11 mouse cellular contexts compared by ENCODE assay signal in genomic region chr2:126360688-126361087, GRCm38 (mm10).
DNase-seq lines count a peak whose midpoint lies in the region; ATAC-seq lines count a peak whose summit lies in the region.
"Had no signal": no experiment of that assay in that cellular context is flagged by ENCODE, and none has a peak within 500 bp of the region (broad histone marks: within the 10 kb centered on the region; RNA-seq: fewer than 3 reads in every experiment).

No protein-coding gene starts in this region.

- no peak overlapping the region for H3K4me2 ChIP-seq in kidney, embryonic 14.5 days (replicated peaks; ENCODE audit: low read depth, low read length)
- no peak overlapping the region for H3K4me2 ChIP-seq in stomach, embryonic 14.5 days (replicated peaks; ENCODE audit: low read depth, low read length)
- no peak overlapping the region for H3K4me2 ChIP-seq in hindbrain, embryonic 13.5 days
- H3K4me2 ChIP-seq: hindbrain, embryonic 15.5 days had no signal

- H3K9ac ChIP-seq in kidney, embryonic 14.5 days (ENCODE audit: low read depth, low read length) = no peak overlapping the region
- no peak overlapping the region for H3K9ac ChIP-seq in stomach, embryonic 14.5 days (replicated peaks; ENCODE audit: low read depth, low read length)
- H3K9ac ChIP-seq in hindbrain, embryonic 13.5 days = no peak overlapping the region
- H3K9ac ChIP-seq: hindbrain, embryonic 15.5 days had no signal

- no peaks in the 10 kb centered on the region for H3K36me3 ChIP-seq in kidney, embryonic 14.5 days (ENCODE audit: control insufficient read depth, insufficient read depth, low read length)
- no peaks in the 10 kb centered on the region for H3K36me3 ChIP-seq in stomach, embryonic 14.5 days (ENCODE audit: control insufficient read depth, insufficient read depth, low read length)
- no peaks in the 10 kb centered on the region for H3K36me3 ChIP-seq in hindbrain, embryonic 13.5 days
- H3K36me3 ChIP-seq: hindbrain, embryonic 15.5 days had no signal

- ATAC-seq in kidney, embryonic 14.5 days (ENCODE audit: low FRiP score, low TSS enrichment) = no peak
- peak; percentile 82; the same call in 1 of the 2 replicates for ATAC-seq in stomach, embryonic 14.5 days (ENCODE audit: insufficient number of reproducible peaks, insufficient read depth, low FRiP score, low read depth)
- ATAC-seq in hindbrain, embryonic 13.5 days (ENCODE audit: low FRiP score) = no peak

- peak; percentile 31 for DNase-seq in ovary, postnatal 14 days (ENCODE audit: low spot score)
- DNase-seq in ovary, postnatal 10 days (ENCODE audit: low spot score) = no peak
- peak; percentile 98 for DNase-seq in heart, adult 11 months
- DNase-seq in spleen, postnatal 36 days (ENCODE audit: low spot score in 2 of 2) = no peak
- no peak for DNase-seq in yolk sac, embryonic 10.5 days (ENCODE audit: low spot score)
- DNase-seq: cerebellum, adult 11 months; thymus, postnatal 36 days had no signal

- WGBS in kidney, embryonic 14.5 days = 67% methylated on average over 6 of the region's 6 CpGs
- WGBS in stomach, embryonic 14.5 days = 32% methylated on average over 6 of the region's 6 CpGs
- WGBS in hindbrain, embryonic 13.5 days = 55% methylated on average over 6 of the region's 6 CpGs

- H3K4me3 ChIP-seq in kidney, embryonic 14.5 days (ENCODE audit: low read length) = no peak overlapping the region
- H3K4me3 ChIP-seq in stomach, embryonic 14.5 days (ENCODE audit: low read depth, low read length) = no peak overlapping the region
- H3K4me3 ChIP-seq in hindbrain, embryonic 13.5 days = no peak overlapping the region
- H3K4me3 ChIP-seq: hindbrain, embryonic 15.5 days had no signal

- H3K27me3 ChIP-seq in kidney, embryonic 14.5 days (ENCODE audit: control insufficient read depth, insufficient read depth, low read length) = no peaks in the 10 kb centered on the region
- H3K27me3 ChIP-seq in stomach, embryonic 14.5 days (ENCODE audit: control insufficient read depth, insufficient read depth, low read length) = no peaks in the 10 kb centered on the region
- no peaks in the 10 kb centered on the region for H3K27me3 ChIP-seq in hindbrain, embryonic 13.5 days
- H3K27me3 ChIP-seq: hindbrain, embryonic 15.5 days had no signal

- H3K27ac ChIP-seq in kidney, embryonic 14.5 days (ENCODE audit: low read depth, low read length) = peak overlapping the region; percentile 11; the same call in 1 of the 2 replicates
- H3K27ac ChIP-seq in stomach, embryonic 14.5 days (ENCODE audit: low read length) = peak overlapping the region; percentile 68; the same call in 1 of the 2 replicates
- no peak overlapping the region for H3K27ac ChIP-seq in hindbrain, embryonic 13.5 days
- H3K27ac ChIP-seq: hindbrain, embryonic 15.5 days had no signal

- H3K4me1 ChIP-seq in kidney, embryonic 14.5 days (ENCODE audit: control insufficient read depth, insufficient read depth, low read length) = peaks cover 7% of the 10 kb centered on the region; the same call in 1 of the 2 replicates
- peaks cover 3% of the 10 kb centered on the region; the same call in 1 of the 2 replicates for H3K4me1 ChIP-seq in stomach, embryonic 14.5 days (ENCODE audit: control insufficient read depth, insufficient read depth, low read length)
- no peaks in the 10 kb centered on the region for H3K4me1 ChIP-seq in hindbrain, embryonic 13.5 days (replicated peaks)
- H3K4me1 ChIP-seq: hindbrain, embryonic 15.5 days had no signal

- H3K9me3 ChIP-seq in kidney, embryonic 14.5 days (ENCODE audit: control insufficient read depth, low read length) = no peaks in the 10 kb centered on the region
- no peaks in the 10 kb centered on the region for H3K9me3 ChIP-seq in stomach, embryonic 14.5 days (ENCODE audit: control insufficient read depth, low read depth, low read length)
- H3K9me3 ChIP-seq in hindbrain, embryonic 13.5 days = no peaks in the 10 kb centered on the region
- H3K9me3 ChIP-seq: hindbrain, embryonic 15.5 days had no signal

Comparison
In these comparisons a context has a peak if more than half of its experiments do, and no peak if none do; other contexts are left out.
1. DNase-seq: peak in ovary, postnatal 14 days (single experiment) and heart, adult 11 months (single experiment); none in ovary, postnatal 10 days (single experiment), spleen, postnatal 36 days (0 of 2) and yolk sac, embryonic 10.5 days (single experiment).